Mouse (Mus musculus) embryonic fibroblast, embryonic 13.5 days (primary cell): ENCODE data around the gene Plekha4.

ENCODE experiments used
- CTCF ChIP-seq: IDR thresholded peaks from 2 replicates; pipeline ENCODE4 v1.5.1; 2011; ENCODE audit warnings: mild to moderate bottlenecking, control low read depth, low read length, moderate library complexity, borderline replicate concordance; ENCODE audit not compliant: insufficient read depth
- POLR2A ChIP-seq: IDR thresholded peaks from 2 replicates; pipeline ENCODE4 v1.6.1; 2011; ENCODE audit warnings: low read depth, mild to moderate bottlenecking, control low read depth, low read length, moderate library complexity

GRCm38 (mm10) chr7:45515436-45515835, 10.7 kb upstream of the Plekha4 start:
- TF ChIP-seq POLR2A (no peak), CTCF (no peak)
